Mouse (Mus musculus) erythroblast, embryonic 14.5 days (primary cell): Measurements from ENCODE around the gene 1500015O10Rik.

Experiments used
- GATA1 ChIP-seq: IDR thresholded peaks from 2 replicates; pipeline ENCODE4 v1.6.1; 2012; ENCODE audit warnings: low read length, inconsistent platforms, mixed read lengths
- TAL1 ChIP-seq: IDR thresholded peaks from 3 replicates; pipeline ENCODE4 v1.6.1; 2012; ENCODE audit warnings: low read length, inconsistent platforms, mixed read lengths

GRCm38 (mm10) chr1:43783186-43783585 lies 52.8 kb downstream of the 1500015O10Rik start:
- TF ChIP-seq GATA1 = no peak
- TF ChIP-seq TAL1 = no peak
